Mouse (Mus musculus): ENCODE measurements at regions not wholly inside any gene's neighbourhood (a gene's known extent, or its start where the extent isn't known, plus 50 kb on each side); places are given as distances from the start of the nearest gene placed in this dataset.

- DNase-seq (ENCODE audit: low spot score in 2 of 2), result no peak
These were observed 60.4 kb downstream of the Pou3f3 start for GRCm38 (mm10) chr1:42755958-42756357.

- no peak for DNase-seq (ENCODE audit: low spot score in 2 of 2)
These were observed 60.9 kb downstream of the Pou3f3 start for GRCm38 (mm10) chr1:42756497-42756896.

- no peak for DNase-seq (ENCODE audit: low spot score in 2 of 2)
These were observed 67.9 kb downstream of the Pou3f3 start for GRCm38 (mm10) chr1:42763447-42763846.

- DNase-seq (ENCODE audit: low spot score in 2 of 2), result no peak
These were observed 68.5 kb downstream of the Pou3f3 start for GRCm38 (mm10) chr1:42764048-42764447.

- DNase-seq (ENCODE audit: low spot score in 2 of 2), result no peak
These were observed 74.5 kb downstream of the Pou3f3 start for GRCm38 (mm10) chr1:42770085-42770484.

GRCm38 (mm10) chr1:42772000-42772399 lies 76.4 kb downstream of the Pou3f3 start:
- no peak for DNase-seq (ENCODE audit: low spot score in 2 of 2)

- DNase-seq (ENCODE audit: low spot score in 2 of 2), result peak; percentile 10 to 48
These were observed 77.1 kb upstream of the Mrps9 start for GRCm38 (mm10) chr1:42773851-42774464.

- DNase-seq (ENCODE audit: low spot score in 2 of 2), result no peak
These were observed 75.8 kb upstream of the Mrps9 start for GRCm38 (mm10) chr1:42774971-42775892.

GRCm38 (mm10) chr1:42775893-42776287 lies 75.1 kb upstream of the Mrps9 start:
- DNase-seq (ENCODE audit: low spot score in 2 of 2), result no peak

- DNase-seq (ENCODE audit: low spot score in 2 of 2), result no peak
These were observed 73.6 kb upstream of the Mrps9 start for GRCm38 (mm10) chr1:42777416-42777815.

GRCm38 (mm10) chr1:42779761-42780160 lies 71.3 kb upstream of the Mrps9 start:
- peak in 1 of 2 experiments; percentile 26 for DNase-seq (ENCODE audit: low spot score in 2 of 2)

GRCm38 (mm10) chr1:42780266-42780665 lies 70.8 kb upstream of the Mrps9 start:
- DNase-seq (ENCODE audit: low spot score in 2 of 2), result no peak

GRCm38 (mm10) chr1:42781533-42781932 lies 69.5 kb upstream of the Mrps9 start:
- no peak for DNase-seq (ENCODE audit: low spot score in 2 of 2)

GRCm38 (mm10) chr1:42783072-42783672 lies 67.9 kb upstream of the Mrps9 start:
- no peak for DNase-seq (ENCODE audit: low spot score in 2 of 2)

- DNase-seq (ENCODE audit: low spot score in 2 of 2), result no peak
These were observed 63.8 kb upstream of the Mrps9 start for GRCm38 (mm10) chr1:42787240-42787639.

GRCm38 (mm10) chr1:42788413-42788812 lies 62.6 kb upstream of the Mrps9 start:
- no peak for DNase-seq (ENCODE audit: low spot score in 2 of 2)
